Mouse (Mus musculus): Measurements from ENCODE around the gene Spg20. TPM values are rescaled to one million over a fixed set of nuclear protein-coding genes. Genes with fewer than 3 reads are reported as not detected.

The Spg20 gene
- 13.2 and 13.3 TPM in 2 replicates for polyA plus RNA-seq (2012; rRNA removed; ENCODE audit: low replicate concordance)

GRCm38 (mm10) chr3:55111935-55112709, at the start of gene Spg20:
Gene Spg20, plus strand, starts transcription at chr3:55112108.

DNA sequence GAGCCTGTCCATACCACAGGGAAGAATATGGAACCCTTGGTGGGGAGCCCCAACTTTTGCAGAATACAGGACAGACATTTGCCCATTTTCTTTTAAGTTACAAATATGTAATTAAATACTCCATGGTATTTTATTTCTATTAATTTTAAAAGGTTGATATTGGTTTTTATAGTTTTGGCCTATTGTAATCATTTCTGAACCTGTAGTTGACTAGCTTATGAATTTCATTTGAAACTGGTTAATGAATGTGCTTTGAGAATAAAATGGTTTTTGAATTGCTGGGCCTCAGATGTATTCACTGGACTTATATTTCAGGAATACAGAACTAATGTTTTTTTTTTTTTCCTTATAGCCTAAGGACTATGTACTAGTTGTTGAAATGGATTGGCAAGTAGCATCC, 25.1 kb downstream of the Spg20 start, which contains the start of gene Ccdc169:
Gene Ccdc169 (plus strand): TSS at position 301 of the 400 bp plus-strand sequence.

DNA sequence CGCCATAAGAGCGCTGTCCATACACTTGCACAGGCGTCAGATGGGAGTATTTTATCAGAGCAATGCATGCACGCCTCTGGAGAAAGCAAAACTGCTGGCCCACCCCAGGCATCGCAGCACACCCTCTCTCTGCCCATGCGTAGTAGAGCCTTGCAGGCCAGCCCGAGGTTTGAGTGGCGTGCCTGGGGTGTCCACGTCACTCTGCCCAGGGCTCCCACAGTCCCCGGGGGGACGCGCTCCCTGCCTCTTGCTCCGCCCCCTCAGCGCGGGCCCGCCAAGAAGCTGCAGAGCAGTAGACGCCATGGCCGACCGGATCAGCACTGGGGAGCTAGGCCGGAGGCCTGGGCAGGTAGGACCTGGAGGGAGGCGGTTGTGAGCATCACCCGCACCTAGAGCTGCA, 69.9 kb downstream of the Spg20 start, which contains the start of gene Sohlh2:
Gene Sohlh2 (plus strand): TSS at position 263 of the 400 bp plus-strand sequence.

Other genes starting within 250 kb of the Spg20 start
- gene Sertm1, start 196.2 kb upstream of the Spg20 start, polyA plus RNA-seq (2012; rRNA removed; ENCODE audit: low replicate concordance), result not detected in 2 replicates
- gene Ccna1, start 56.6 kb upstream of the Spg20 start, polyA plus RNA-seq (2012; rRNA removed; ENCODE audit: low replicate concordance), result not detected in 2 replicates
- 0.07 TPM in 1 of 2 replicates, not detected in the other for gene Ccdc169, start 25.2 kb downstream of the Spg20 start, polyA plus RNA-seq (2012; rRNA removed; ENCODE audit: low replicate concordance)
- 0.11 and 0.20 TPM in 2 replicates for gene Sohlh2, start 69.9 kb downstream of the Spg20 start, polyA plus RNA-seq (2012; rRNA removed; ENCODE audit: low replicate concordance)
- 5.0 and 5.5 TPM in 2 replicates for gene Dclk1, start 130.3 kb downstream of the Spg20 start, polyA plus RNA-seq (2012; rRNA removed; ENCODE audit: low replicate concordance)

All from mammary gland, adult 2 months (tissue).